Mouse (Mus musculus) kidney, postnatal 25 days (tissue): Measurements from ENCODE around the gene Vmn1r56.
"Not testable (repeated sequence)": the region's sequence is repeated elsewhere in the genome, so short reads cannot be mapped to it uniquely, and the experiment has no call there.

Source experiments
- DNase-seq, 2 experiments: peaks; one replicate each; pipeline ENCODE4 v3.0.0; 2021; ENCODE audit warnings: mixed read lengths in 2 of 2

Gene Vmn1r56

DNA sequence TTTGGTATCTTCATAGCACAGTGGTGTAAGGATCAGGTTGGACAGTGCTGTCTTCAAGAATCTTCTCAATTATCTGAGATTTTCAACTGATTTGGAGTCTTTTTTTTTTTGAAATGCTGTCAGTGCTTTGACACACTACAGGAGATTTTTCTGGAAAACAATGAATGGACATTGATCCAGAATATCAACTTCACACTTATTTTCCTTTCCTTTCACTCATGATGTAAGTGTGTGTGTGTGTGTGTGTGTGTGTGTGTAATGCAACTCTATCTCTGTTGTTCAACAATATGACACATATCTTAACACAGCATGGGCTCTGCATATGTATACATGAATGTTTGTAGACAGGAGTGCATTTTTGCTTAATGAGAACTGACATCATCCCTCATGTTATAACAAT lies at the start of gene Vmn1r56:
Gene Vmn1r56, minus strand, starts transcription at position 101 of the 400 bp plus-strand sequence.
- not testable (repeated sequence) for DNase-seq

GRCm38 (mm10) chr7:5218193-5218592 lies 21.6 kb upstream of the Vmn1r56 start, which contains the start of gene Vmn1r57:
Vmn1r57 (plus strand) TSS chr7:5218493.
- not testable (repeated sequence) for DNase-seq

GRCm38 (mm10) chr7:5149570-5149969 lies 47.0 kb downstream of the Vmn1r56 start, which contains the start of gene Vmn1r55:
Vmn1r55 (minus strand) TSS chr7:5149670.
- DNase-seq: not testable (repeated sequence)
